Mouse (Mus musculus): ENCODE results near the gene Gast. TPM values are rescaled to one million over a fixed set of nuclear protein-coding genes. Genes with fewer than 3 reads are reported as not detected.
"Not testable (repeated sequence)": the region's sequence is repeated elsewhere in the genome, so short reads cannot be mapped to it uniquely, and the experiment has no call there.

Gene Gast
- polyA plus RNA-seq, 1 experiment from 2014 or later = not detected

- WGBS = 90% methylated on average over 10 of the region's 10 CpGs
- Histone ChIP-seq H3K9ac (ENCODE audit: low read depth, low read length) (peak overlapping the region; percentile 56), H3K27ac (ENCODE audit: low read depth, low read length) (peak overlapping the region; percentile 77), H3K4me3 (ENCODE audit: low read length) (peak overlapping the region; percentile 81), H3K36me3 (ENCODE audit: control insufficient read depth, insufficient read depth, low read length) (peaks cover 12% of the 10 kb centered on the region), H3K9me3 (ENCODE audit: control insufficient read depth, low read length) (no peaks in the 10 kb centered on the region), H3K4me2 (ENCODE audit: low read length) (peak overlapping the region; percentile 73), H3K27me3 (replicated peaks; ENCODE audit: control insufficient read depth, insufficient read depth, low read length) (no peaks in the 10 kb centered on the region), H3K4me1 (ENCODE audit: control insufficient read depth, insufficient read depth, low read depth, low read length) (peaks cover 8% of the 10 kb centered on the region)
- ATAC-seq = no peak
Observed at GRCm38 (mm10) chr11:100318529-100319451, 15.4 kb upstream of the Gast start.

DNA sequence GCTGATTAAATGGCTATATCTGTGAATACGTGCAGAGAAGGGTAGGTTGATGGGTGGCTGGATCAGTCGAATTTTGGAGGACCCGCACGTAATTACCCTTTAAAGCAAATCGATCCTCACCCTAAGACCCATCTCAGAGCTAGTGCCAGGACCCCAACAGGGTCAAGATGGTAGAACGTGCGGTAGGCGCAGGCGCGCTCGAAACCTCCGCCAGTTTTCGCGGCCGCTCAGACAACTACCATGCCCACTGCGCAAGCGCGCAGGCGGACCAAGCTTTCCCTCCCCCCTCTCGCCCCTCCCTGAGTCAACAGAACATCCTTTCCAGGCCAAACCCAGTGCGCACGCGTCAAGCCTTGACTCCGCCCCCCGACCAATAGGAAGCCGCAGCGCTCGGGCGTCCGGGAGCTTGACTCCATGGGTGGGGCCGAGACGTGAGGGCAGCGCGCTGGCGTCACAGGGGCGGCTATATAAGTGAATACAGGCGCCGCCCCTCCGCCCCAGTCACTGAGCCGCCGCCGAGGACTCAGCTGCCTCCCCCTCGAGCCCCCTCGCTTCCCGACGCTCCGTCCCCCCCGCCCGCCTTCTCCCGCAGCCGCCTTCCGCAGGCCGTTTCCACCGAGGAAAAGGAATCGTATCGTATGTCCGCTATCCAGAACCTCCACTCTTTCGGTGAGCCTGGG, 14.6 kb upstream of the Gast start, which contains the start of gene Eif1:
TSS of gene Eif1 (plus strand) at position 394 of the 680 bp plus-strand sequence.
- no peaks in the 10 kb centered on the region for H3K27me3 ChIP-seq (replicated peaks; ENCODE audit: control insufficient read depth, insufficient read depth, low read length)
- H3K27ac ChIP-seq (ENCODE audit: low read depth, low read length) = peak within 1 kb of the TSS; percentile 99
- peak within 1 kb of the TSS; percentile 97 for H3K9ac ChIP-seq (ENCODE audit: low read depth, low read length)
- ATAC-seq = peak; percentile 87
- H3K4me3 ChIP-seq (ENCODE audit: low read length) = peak within 1 kb of the TSS; percentile 81
- no peaks in the 10 kb centered on the region for H3K9me3 ChIP-seq (ENCODE audit: control insufficient read depth, low read length)
- peaks cover 8% of the 10 kb centered on the region for H3K4me1 ChIP-seq (ENCODE audit: control insufficient read depth, insufficient read depth, low read depth, low read length)
- peaks cover 12% of the 10 kb centered on the region for H3K36me3 ChIP-seq (ENCODE audit: control insufficient read depth, insufficient read depth, low read length)
- under 1% methylated on average over 46 of the region's 58 CpGs for WGBS
- peak within 1 kb of the TSS; percentile 79 for H3K4me2 ChIP-seq (ENCODE audit: low read length)

- Histone ChIP-seq H3K27me3 (replicated peaks; ENCODE audit: control insufficient read depth, insufficient read depth, low read length) (no peaks in the 10 kb centered on the region), H3K4me2 (ENCODE audit: low read length) (peak overlapping the region; percentile 79), H3K9me3 (ENCODE audit: control insufficient read depth, low read length) (no peaks in the 10 kb centered on the region), H3K4me3 (ENCODE audit: low read length) (peak overlapping the region; percentile 81), H3K4me1 (ENCODE audit: control insufficient read depth, insufficient read depth, low read depth, low read length) (peaks cover 8% of the 10 kb centered on the region), H3K9ac (ENCODE audit: low read depth, low read length) (peak overlapping the region; percentile 97), H3K36me3 (ENCODE audit: control insufficient read depth, insufficient read depth, low read length) (peaks cover 12% of the 10 kb centered on the region), H3K27ac (ENCODE audit: low read depth, low read length) (peak overlapping the region; percentile 99)
- peak; percentile 84 for ATAC-seq
- 0% methylated on average over 31 of the region's 40 CpGs for WGBS
Observed at GRCm38 (mm10) chr11:100320172-100320630, 14.0 kb upstream of the Gast start.

GRCm38 (mm10) chr11:100320701-100321410, 13.4 kb upstream of the Gast start:
- WGBS = 24% methylated on average over 11 of the region's 11 CpGs

GRCm38 (mm10) chr11:100321479-100322305, 12.5 kb upstream of the Gast start:
- H3K27me3 ChIP-seq (replicated peaks; ENCODE audit: control insufficient read depth, insufficient read depth, low read length); H3K4me2 ChIP-seq (ENCODE audit: low read length); H3K4me3 ChIP-seq (ENCODE audit: low read length); H3K9ac ChIP-seq (ENCODE audit: low read depth, low read length); H3K4me1 ChIP-seq (ENCODE audit: control insufficient read depth, insufficient read depth, low read depth, low read length); H3K9me3 ChIP-seq (ENCODE audit: control insufficient read depth, low read length); ATAC-seq; H3K27ac ChIP-seq (ENCODE audit: low read depth, low read length): not testable (repeated sequence)
- 75% methylated on average over 7 of the region's 7 CpGs for WGBS
- H3K36me3 ChIP-seq (ENCODE audit: control insufficient read depth, insufficient read depth, low read length) = peaks cover 12% of the 10 kb centered on the region

More at GRCm38 (mm10) chr11:100320701-100321410, 13.4 kb upstream of the Gast start:
- peak overlapping the region; percentile 79 for H3K4me2 ChIP-seq (ENCODE audit: low read length)
- not testable (repeated sequence) for ATAC-seq; H3K4me1 ChIP-seq (ENCODE audit: control insufficient read depth, insufficient read depth, low read depth, low read length); H3K27me3 ChIP-seq (replicated peaks; ENCODE audit: control insufficient read depth, insufficient read depth, low read length); H3K9me3 ChIP-seq (ENCODE audit: control insufficient read depth, low read length)
- peaks cover 12% of the 10 kb centered on the region for H3K36me3 ChIP-seq (ENCODE audit: control insufficient read depth, insufficient read depth, low read length)
- peak overlapping the region; percentile 81 for H3K4me3 ChIP-seq (ENCODE audit: low read length)
- peak overlapping the region; percentile 99 for H3K27ac ChIP-seq (ENCODE audit: low read depth, low read length)
- peak overlapping the region; percentile 97 for H3K9ac ChIP-seq (ENCODE audit: low read depth, low read length)

DNA sequence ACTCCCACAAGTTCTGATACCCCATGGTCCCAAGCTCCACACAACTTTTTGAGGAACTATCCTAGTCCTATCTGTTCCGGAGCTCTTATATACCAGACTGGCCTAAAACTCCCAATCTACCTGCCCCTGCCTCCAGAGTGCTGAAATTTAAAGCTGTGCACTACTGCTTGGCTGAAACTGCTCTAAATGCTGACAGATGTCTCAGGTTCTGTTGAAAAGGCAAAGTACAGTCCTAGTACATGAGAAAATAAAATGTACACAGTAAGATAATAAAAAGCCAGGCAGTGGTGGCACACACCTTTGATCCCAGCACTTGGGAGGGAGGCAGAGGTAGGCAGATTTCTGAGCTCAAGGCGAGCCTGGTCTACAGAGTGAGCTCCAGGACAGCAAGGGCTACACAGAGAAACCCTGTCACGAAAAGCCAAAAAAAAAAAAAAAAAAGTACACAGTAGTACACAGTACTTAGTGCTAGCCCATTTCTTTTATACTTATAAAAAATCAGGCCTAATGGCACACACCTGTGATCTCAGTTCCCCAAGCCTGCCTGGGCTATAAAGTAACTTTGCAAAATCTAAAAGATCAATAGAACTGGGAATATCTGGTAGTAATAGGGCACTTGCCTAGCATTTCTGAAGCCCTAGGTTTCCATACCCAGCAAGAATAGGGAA, 11.5 kb upstream of the Gast start:
- Histone ChIP-seq H3K36me3 (ENCODE audit: control insufficient read depth, insufficient read depth, low read length) (peaks cover 12% of the 10 kb centered on the region), H3K27me3 (replicated peaks; ENCODE audit: control insufficient read depth, insufficient read depth, low read length) (no peaks in the 10 kb centered on the region), H3K4me2 (ENCODE audit: low read length) (no peak overlapping the region), H3K9ac (ENCODE audit: low read depth, low read length) (no peak overlapping the region), H3K27ac (ENCODE audit: low read depth, low read length) (no peak overlapping the region), H3K4me1 (ENCODE audit: control insufficient read depth, insufficient read depth, low read depth, low read length) (peaks cover 12% of the 10 kb centered on the region), H3K9me3 (ENCODE audit: control insufficient read depth, low read length) (no peaks in the 10 kb centered on the region), H3K4me3 (ENCODE audit: low read length) (no peak overlapping the region)
- WGBS = 75% methylated on average over 3 of the region's 3 CpGs
- no peak for ATAC-seq

DNA sequence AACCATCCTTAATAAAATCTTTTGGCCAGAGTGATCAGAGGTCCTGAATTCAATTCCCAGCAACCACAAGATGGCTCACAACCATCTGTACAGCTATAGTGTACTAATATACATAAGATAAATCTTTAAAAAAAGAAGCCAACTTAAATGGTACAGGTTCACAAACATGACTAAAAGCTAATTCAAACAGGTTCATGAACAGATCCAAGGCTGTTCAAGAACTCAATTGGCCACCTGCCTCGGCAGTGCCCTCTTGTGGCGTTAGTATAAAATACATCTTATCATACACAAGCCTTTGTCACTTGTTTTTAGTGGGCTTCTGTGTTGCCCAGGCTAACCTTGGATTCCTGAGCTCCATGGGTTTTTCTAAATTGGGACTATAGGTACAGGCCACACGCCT, 10.6 kb upstream of the Gast start:
- peaks cover 12% of the 10 kb centered on the region for H3K36me3 ChIP-seq (ENCODE audit: control insufficient read depth, insufficient read depth, low read length)
- no peaks in the 10 kb centered on the region for H3K9me3 ChIP-seq (ENCODE audit: control insufficient read depth, low read length)
- 19% methylated on average over 3 of the region's 3 CpGs for WGBS
- H3K27ac ChIP-seq (ENCODE audit: low read depth, low read length) = no peak overlapping the region
- peaks cover 12% of the 10 kb centered on the region for H3K4me1 ChIP-seq (ENCODE audit: control insufficient read depth, insufficient read depth, low read depth, low read length)
- ATAC-seq = no peak
- H3K4me2 ChIP-seq (ENCODE audit: low read length) = no peak overlapping the region
- H3K9ac ChIP-seq (ENCODE audit: low read depth, low read length) = no peak overlapping the region
- no peak overlapping the region for H3K4me3 ChIP-seq (ENCODE audit: low read length)
- no peaks in the 10 kb centered on the region for H3K27me3 ChIP-seq (replicated peaks; ENCODE audit: control insufficient read depth, insufficient read depth, low read length)

DNA sequence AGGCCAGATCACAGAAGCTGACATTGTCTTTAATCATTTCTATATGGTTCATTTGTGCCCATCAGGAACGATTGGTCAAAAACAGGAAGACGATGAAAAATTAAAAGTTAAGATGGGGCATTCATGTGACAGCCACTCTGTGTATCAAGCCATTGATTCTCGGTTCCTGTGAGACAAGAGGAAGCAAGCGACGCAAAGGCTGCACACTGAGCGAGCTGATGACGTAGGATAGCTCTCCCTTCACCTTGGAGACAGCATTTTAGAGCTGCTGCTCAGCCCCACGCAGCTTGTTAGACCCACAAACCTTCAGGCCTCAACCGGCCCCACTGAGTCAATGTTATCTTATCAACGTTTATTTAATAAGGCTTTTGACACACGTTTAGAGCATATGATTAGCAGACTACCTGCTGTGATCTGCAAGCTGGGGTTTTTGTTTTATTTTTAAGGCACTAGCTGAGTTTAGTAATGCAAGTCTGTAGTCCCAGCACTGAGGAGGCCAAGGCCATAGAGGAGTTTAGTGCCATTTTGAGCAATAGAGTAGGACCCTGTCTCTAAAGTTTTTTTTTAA, 9.1 kb upstream of the Gast start:
- Histone ChIP-seq H3K9ac (ENCODE audit: low read depth, low read length) (no peak overlapping the region), H3K36me3 (ENCODE audit: control insufficient read depth, insufficient read depth, low read length) (peaks cover 12% of the 10 kb centered on the region), H3K27me3 (replicated peaks; ENCODE audit: control insufficient read depth, insufficient read depth, low read length) (no peaks in the 10 kb centered on the region), H3K4me2 (ENCODE audit: low read length) (no peak overlapping the region), H3K27ac (ENCODE audit: low read depth, low read length) (no peak overlapping the region), H3K4me1 (ENCODE audit: control insufficient read depth, insufficient read depth, low read depth, low read length) (peaks cover 15% of the 10 kb centered on the region), H3K9me3 (ENCODE audit: control insufficient read depth, low read length) (no peaks in the 10 kb centered on the region), H3K4me3 (ENCODE audit: low read length) (no peak overlapping the region)
- no peak for ATAC-seq
- WGBS = 32% methylated on average over 11 of the region's 11 CpGs
